Mouse (Mus musculus): ENCODE data around the gene Gprc5b. TPM values are rescaled to one million over a fixed set of nuclear protein-coding genes. Genes with fewer than 3 reads are reported as not detected.

Gene Gprc5b
- polyA plus RNA-seq, 2 experiments = 14.0 to 24.9 TPM

GRCm38 (mm10) chr7:118964777-118965176, 30.2 kb downstream of the Gprc5b start:
- no peaks in the 10 kb centered on the region for H3K27me3 ChIP-seq (ENCODE audit: control insufficient read depth, insufficient read depth, low read length)
- no peak overlapping the region for H3K4me2 ChIP-seq (replicated peaks; ENCODE audit: low read depth, low read length, severe bottlenecking)
- no peak overlapping the region for H3K27ac ChIP-seq (replicated peaks; ENCODE audit: low read depth, low read length)
- no peak overlapping the region for H3K4me3 ChIP-seq (replicated peaks; ENCODE audit: low read length)
- H3K9me3 ChIP-seq (ENCODE audit: control insufficient read depth, low read length) = no peaks in the 10 kb centered on the region
- H3K4me1 ChIP-seq (ENCODE audit: control insufficient read depth, insufficient read depth, low read length) = no peaks in the 10 kb centered on the region
- no peak for TF ChIP-seq POLR2A (IDR thresholded peaks at IDR 0.05; ENCODE audit: borderline replicate concordance, extremely low read depth, insufficient read depth, insufficient read length)
- 3% methylated on average over 3 of the region's 3 CpGs for whole genome bisulfite sequencing
- no peaks in the 10 kb centered on the region; the same call in 1 of the 2 replicates for H3K36me3 ChIP-seq (ENCODE audit: control insufficient read depth, insufficient read depth, low read length)
- DNase-seq (ENCODE audit: low spot score) = no peak
- ATAC-seq (ENCODE audit: low FRiP score, low read depth) = no peak
- no peak overlapping the region for H3K9ac ChIP-seq (ENCODE audit: low read depth, low read length, severe bottlenecking)

- Histone ChIP-seq H3K4me2 (replicated peaks; ENCODE audit: low read depth, low read length, severe bottlenecking) (no peak overlapping the region), H3K4me1 (ENCODE audit: control insufficient read depth, insufficient read depth, low read length) (no peaks in the 10 kb centered on the region), H3K9ac (ENCODE audit: low read depth, low read length, severe bottlenecking) (no peak overlapping the region), H3K36me3 (ENCODE audit: control insufficient read depth, insufficient read depth, low read length) (no peaks in the 10 kb centered on the region), H3K27ac (replicated peaks; ENCODE audit: low read depth, low read length) (no peak overlapping the region), H3K4me3 (replicated peaks; ENCODE audit: low read length) (no peak overlapping the region), H3K9me3 (ENCODE audit: control insufficient read depth, low read length) (no peaks in the 10 kb centered on the region), H3K27me3 (ENCODE audit: control insufficient read depth, insufficient read depth, low read length) (no peaks in the 10 kb centered on the region)
- TF ChIP-seq POLR2A (IDR thresholded peaks at IDR 0.05; ENCODE audit: borderline replicate concordance, extremely low read depth, insufficient read depth, insufficient read length) = no peak
- no peak for DNase-seq (ENCODE audit: low spot score)
- 51% methylated on average over 7 of the region's 7 CpGs for WGBS
- ATAC-seq (ENCODE audit: low FRiP score, low read depth) = no peak
Measured at GRCm38 (mm10) chr7:118959209-118959608, 35.8 kb downstream of the Gprc5b start.

GRCm38 (mm10) chr7:118956616-118957246, 38.3 kb downstream of the Gprc5b start:
- H3K27me3 ChIP-seq (ENCODE audit: control insufficient read depth, insufficient read depth, low read length) = no peaks in the 10 kb centered on the region
- H3K4me3 ChIP-seq (replicated peaks; ENCODE audit: low read length) = no peak overlapping the region
- no peak for ATAC-seq (ENCODE audit: low FRiP score, low read depth)
- H3K27ac ChIP-seq (replicated peaks; ENCODE audit: low read depth, low read length) = no peak overlapping the region
- no peak overlapping the region for H3K9ac ChIP-seq (ENCODE audit: low read depth, low read length, severe bottlenecking)
- DNase-seq (ENCODE audit: low spot score) = no peak
- H3K4me1 ChIP-seq (ENCODE audit: control insufficient read depth, insufficient read depth, low read length) = no peaks in the 10 kb centered on the region
- no peaks in the 10 kb centered on the region for H3K36me3 ChIP-seq (ENCODE audit: control insufficient read depth, insufficient read depth, low read length)
- H3K4me2 ChIP-seq (replicated peaks; ENCODE audit: low read depth, low read length, severe bottlenecking) = no peak overlapping the region
- 77% methylated on average over 4 of the region's 4 CpGs for WGBS
- TF ChIP-seq POLR2A (IDR thresholded peaks at IDR 0.05; ENCODE audit: borderline replicate concordance, extremely low read depth, insufficient read depth, insufficient read length) = no peak
- no peaks in the 10 kb centered on the region for H3K9me3 ChIP-seq (ENCODE audit: control insufficient read depth, low read length)

GRCm38 (mm10) chr7:118954968-118955367, 40.0 kb downstream of the Gprc5b start:
- H3K9ac ChIP-seq (ENCODE audit: low read depth, low read length, severe bottlenecking) = no peak overlapping the region
- 96% methylated on average over 1 of the region's 1 CpGs for WGBS
- no peak overlapping the region for H3K4me3 ChIP-seq (replicated peaks; ENCODE audit: low read length)
- H3K27me3 ChIP-seq (ENCODE audit: control insufficient read depth, insufficient read depth, low read length) = no peaks in the 10 kb centered on the region
- no peaks in the 10 kb centered on the region for H3K36me3 ChIP-seq (ENCODE audit: control insufficient read depth, insufficient read depth, low read length)
- no peak for TF ChIP-seq POLR2A (IDR thresholded peaks at IDR 0.05; ENCODE audit: borderline replicate concordance, extremely low read depth, insufficient read depth, insufficient read length)
- H3K27ac ChIP-seq (replicated peaks; ENCODE audit: low read depth, low read length) = no peak overlapping the region
- H3K4me2 ChIP-seq (replicated peaks; ENCODE audit: low read depth, low read length, severe bottlenecking) = no peak overlapping the region
- DNase-seq (ENCODE audit: low spot score) (no peak), ATAC-seq (ENCODE audit: low FRiP score, low read depth) (no peak)
- no peaks in the 10 kb centered on the region for H3K9me3 ChIP-seq (ENCODE audit: control insufficient read depth, low read length)
- H3K4me1 ChIP-seq (ENCODE audit: control insufficient read depth, insufficient read depth, low read length) = no peaks in the 10 kb centered on the region

GRCm38 (mm10) chr7:118953626-118954282, 41.3 kb downstream of the Gprc5b start:
- DNase-seq (ENCODE audit: low spot score) (no peak), ATAC-seq (ENCODE audit: low FRiP score, low read depth) (no peak)
- no peak overlapping the region for H3K4me2 ChIP-seq (replicated peaks; ENCODE audit: low read depth, low read length, severe bottlenecking)
- H3K9ac ChIP-seq (ENCODE audit: low read depth, low read length, severe bottlenecking) = no peak overlapping the region
- no peak for TF ChIP-seq POLR2A (IDR thresholded peaks at IDR 0.05; ENCODE audit: borderline replicate concordance, extremely low read depth, insufficient read depth, insufficient read length)
- no peak overlapping the region for H3K27ac ChIP-seq (replicated peaks; ENCODE audit: low read depth, low read length)
- H3K27me3 ChIP-seq (ENCODE audit: control insufficient read depth, insufficient read depth, low read length) = no peaks in the 10 kb centered on the region
- H3K4me3 ChIP-seq (replicated peaks; ENCODE audit: low read length) = no peak overlapping the region
- H3K4me1 ChIP-seq (ENCODE audit: control insufficient read depth, insufficient read depth, low read length) = no peaks in the 10 kb centered on the region
- no peaks in the 10 kb centered on the region for H3K36me3 ChIP-seq (ENCODE audit: control insufficient read depth, insufficient read depth, low read length)
- 66% methylated on average over 11 of the region's 11 CpGs for WGBS
- H3K9me3 ChIP-seq (ENCODE audit: control insufficient read depth, low read length) = no peaks in the 10 kb centered on the region
